Comparison of ENCODE assay signal across 8 mouse cellular contexts in genomic region chr13:83604785-83605184, GRCm38 (mm10).
A peak's percentile ranks its signal among the peaks of the same experiment; 100 is the strongest.
DNase-seq lines count a peak whose midpoint lies in the region; ATAC-seq lines count a peak whose summit lies in the region.

No protein-coding gene starts in this region.

- no peak overlapping the region for H3K4me3 ChIP-seq in heart, embryonic 12.5 days
- no peak overlapping the region for H3K4me3 ChIP-seq in midbrain, embryonic 15.5 days

- no peaks in the 10 kb centered on the region for H3K9me3 ChIP-seq in heart, embryonic 12.5 days (replicated peaks)
- no peaks in the 10 kb centered on the region for H3K9me3 ChIP-seq in midbrain, embryonic 15.5 days

- peak overlapping the region; percentile 98 for H3K27ac ChIP-seq in heart, embryonic 12.5 days (ENCODE audit: poor library complexity, severe bottlenecking)
- no peak overlapping the region for H3K27ac ChIP-seq in midbrain, embryonic 15.5 days

- H3K4me1 ChIP-seq in heart, embryonic 12.5 days (replicated peaks), result peaks cover 28% of the 10 kb centered on the region
- peaks cover 17% of the 10 kb centered on the region for H3K4me1 ChIP-seq in midbrain, embryonic 15.5 days

- ATAC-seq in heart, embryonic 12.5 days (ENCODE audit: insufficient number of reproducible peaks, low FRiP score), result no peak
- ATAC-seq in granulocyte monocyte progenitor cell, adult 5-6 weeks (replicated peaks; ENCODE audit: poor library complexity, severe bottlenecking), result peak; percentile 31
- peak; percentile 32 for ATAC-seq in midbrain, embryonic 15.5 days (replicated peaks)

- intact Hi-C loops in heart, postnatal 10 days (cut with DNase I), result loop anchor here (5.0 kb wide), 2 partner anchors 37 to 43 kb away; no protein-coding TSS in a partner anchor
- intact Hi-C loops in gastrocnemius, postnatal 36 days (cut with DNase I), result no loop called here

- 67% methylated on average over 4 of the region's 4 CpGs for WGBS in heart, embryonic 12.5 days
- WGBS in midbrain, embryonic 15.5 days, result 17% methylated on average over 4 of the region's 4 CpGs

- H3K9ac ChIP-seq in heart, embryonic 12.5 days, result no peak overlapping the region
- no peak overlapping the region for H3K9ac ChIP-seq in midbrain, embryonic 15.5 days

- H3K36me3 ChIP-seq in heart, embryonic 12.5 days, result no peaks in the 10 kb centered on the region
- H3K36me3 ChIP-seq in midbrain, embryonic 15.5 days (replicated peaks), result no peaks in the 10 kb centered on the region

- DNase-seq in heart, postnatal 10 days, result no peak
- peak; percentile 9 for DNase-seq in ZHBTc4 (ENCODE audit: low read depth, low spot score)
- no peak for DNase-seq in frontal cortex, postnatal 14 days (ENCODE audit: low spot score in 2 of 2)
- DNase-seq in kidney, adult 11 months, result no peak
- DNase-seq in gastrocnemius, postnatal 36 days, result no peak

- H3K4me2 ChIP-seq in heart, embryonic 12.5 days, result 0 out of 2 replicates have a peak overlapping the region, but pooled peaks have one; percentile 4
- no peak overlapping the region for H3K4me2 ChIP-seq in midbrain, embryonic 15.5 days

- H3K27me3 ChIP-seq in heart, embryonic 12.5 days (replicated peaks), result no peaks in the 10 kb centered on the region
- no peaks in the 10 kb centered on the region for H3K27me3 ChIP-seq in midbrain, embryonic 15.5 days (replicated peaks)
